Mouse (Mus musculus): ENCODE measurements around the gene Colca2. TPM values are rescaled to one million over a fixed set of nuclear protein-coding genes. Genes with fewer than 3 reads are reported as not detected.

Colca2 gene
- polyA plus RNA-seq, 1 experiment from 2014 or later: 8.7 TPM

DNA sequence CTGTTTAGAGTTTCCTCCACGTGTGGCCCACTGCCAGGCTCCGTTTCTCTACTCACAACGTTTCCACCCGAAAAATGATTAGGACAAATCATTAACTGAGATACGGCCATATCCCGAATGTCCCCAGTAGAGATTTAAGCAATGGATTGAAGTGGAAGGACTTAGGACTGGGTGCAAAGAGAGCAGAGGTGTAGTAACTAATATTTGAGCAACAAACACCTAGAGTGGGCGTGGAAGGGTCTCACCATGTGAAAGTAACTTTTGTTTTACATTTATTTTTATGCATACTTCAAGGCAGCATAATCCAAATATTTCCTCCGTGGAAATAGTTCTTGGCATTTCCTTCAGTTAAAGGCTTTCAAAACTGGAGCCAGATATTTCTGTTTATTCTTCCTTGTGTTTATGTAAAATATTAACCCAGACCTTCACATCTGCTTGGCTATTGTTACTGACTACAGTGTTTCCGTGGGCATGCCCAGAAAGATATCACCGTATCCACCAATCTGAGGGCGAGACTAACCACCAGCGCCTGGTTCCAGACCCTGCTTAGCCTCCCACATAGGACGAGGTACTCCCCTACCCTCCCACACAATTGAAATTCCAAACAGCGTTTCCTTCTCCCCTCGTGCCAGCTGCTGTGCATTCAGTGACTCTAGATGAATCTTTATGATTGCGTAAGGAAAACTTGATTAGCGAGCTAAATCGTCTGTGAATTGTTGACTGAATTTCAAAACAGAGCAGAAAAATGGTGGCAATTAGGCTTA, 34.4 kb upstream of the Colca2 start:
- Histone ChIP-seq H3K4me1 (ENCODE audit: control insufficient read depth, insufficient read depth, low read length) (peaks cover 3% of the 10 kb centered on the region), H3K27me3 (ENCODE audit: control insufficient read depth, insufficient read depth, low read length) (no peaks in the 10 kb centered on the region), H3K36me3 (ENCODE audit: control insufficient read depth, insufficient read depth, low read length) (no peaks in the 10 kb centered on the region), H3K4me2 (ENCODE audit: low read depth, low read length) (peak overlapping the region; percentile 53), H3K27ac (ENCODE audit: low read length) (peak overlapping the region; percentile 58), H3K9me3 (replicated peaks; ENCODE audit: control insufficient read depth, low read length) (no peaks in the 10 kb centered on the region), H3K9ac (ENCODE audit: low read length) (no peak overlapping the region), H3K4me3 (replicated peaks; ENCODE audit: low read length) (peak overlapping the region; percentile 20)
- 27% methylated on average over 18 of the region's 18 CpGs for WGBS
- peak; percentile 75 for ATAC-seq (ENCODE audit: insufficient read depth, low FRiP score)

DNA sequence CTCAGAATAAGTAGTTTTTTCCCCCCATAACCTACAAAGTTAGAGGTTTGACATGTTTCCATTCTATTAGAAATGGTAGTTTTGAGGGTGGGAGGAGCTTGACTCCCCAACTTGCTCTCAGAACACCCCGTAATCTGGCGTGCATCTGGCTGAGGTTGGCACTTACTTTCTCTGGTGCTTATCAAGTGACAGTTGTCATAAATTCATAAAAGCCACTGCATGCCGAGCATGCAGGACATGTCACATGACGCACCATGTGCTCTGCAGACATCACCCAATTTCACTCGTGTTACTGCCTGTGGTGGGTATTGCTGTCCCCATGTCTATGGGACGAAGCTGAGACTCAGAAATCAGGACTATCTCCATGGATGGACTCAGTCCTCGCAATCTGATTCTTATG, 32.1 kb upstream of the Colca2 start:
- no peak for ATAC-seq (ENCODE audit: insufficient read depth, low FRiP score)
- Histone ChIP-seq H3K9ac (ENCODE audit: low read length) (no peak overlapping the region), H3K4me3 (replicated peaks; ENCODE audit: low read length) (no peak overlapping the region), H3K4me1 (ENCODE audit: control insufficient read depth, insufficient read depth, low read length) (peaks cover 3% of the 10 kb centered on the region), H3K27ac (ENCODE audit: low read length) (no peak overlapping the region), H3K27me3 (ENCODE audit: control insufficient read depth, insufficient read depth, low read length) (no peaks in the 10 kb centered on the region), H3K36me3 (ENCODE audit: control insufficient read depth, insufficient read depth, low read length) (no peaks in the 10 kb centered on the region), H3K4me2 (ENCODE audit: low read depth, low read length) (no peak overlapping the region), H3K9me3 (replicated peaks; ENCODE audit: control insufficient read depth, low read length) (no peaks in the 10 kb centered on the region)
- 79% methylated on average over 7 of the region's 7 CpGs for WGBS

GRCm38 (mm10) chr9:51306351-51306750, 28.0 kb upstream of the Colca2 start:
- H3K9ac ChIP-seq (ENCODE audit: low read length): no peak overlapping the region
- H3K36me3 ChIP-seq (ENCODE audit: control insufficient read depth, insufficient read depth, low read length): no peaks in the 10 kb centered on the region
- no peaks in the 10 kb centered on the region for H3K27me3 ChIP-seq (ENCODE audit: control insufficient read depth, insufficient read depth, low read length)
- WGBS: 82% methylated on average over 3 of the region's 3 CpGs
- H3K4me3 ChIP-seq (replicated peaks; ENCODE audit: low read length): no peak overlapping the region
- H3K27ac ChIP-seq (ENCODE audit: low read length): no peak overlapping the region
- no peaks in the 10 kb centered on the region for H3K4me1 ChIP-seq (ENCODE audit: control insufficient read depth, insufficient read depth, low read length)
- no peak for ATAC-seq (ENCODE audit: insufficient read depth, low FRiP score)
- no peaks in the 10 kb centered on the region for H3K9me3 ChIP-seq (replicated peaks; ENCODE audit: control insufficient read depth, low read length)
- no peak overlapping the region for H3K4me2 ChIP-seq (ENCODE audit: low read depth, low read length)

GRCm38 (mm10) chr9:51305146-51305545, 26.8 kb upstream of the Colca2 start:
- H3K9me3 ChIP-seq (replicated peaks; ENCODE audit: control insufficient read depth, low read length): no peaks in the 10 kb centered on the region
- no peak overlapping the region for H3K27ac ChIP-seq (ENCODE audit: low read length)
- H3K4me1 ChIP-seq (ENCODE audit: control insufficient read depth, insufficient read depth, low read length): no peaks in the 10 kb centered on the region
- H3K4me2 ChIP-seq (ENCODE audit: low read depth, low read length): no peak overlapping the region
- no peaks in the 10 kb centered on the region for H3K27me3 ChIP-seq (ENCODE audit: control insufficient read depth, insufficient read depth, low read length)
- no peaks in the 10 kb centered on the region for H3K36me3 ChIP-seq (ENCODE audit: control insufficient read depth, insufficient read depth, low read length)
- WGBS: 74% methylated on average over 3 of the region's 3 CpGs
- no peak for ATAC-seq (ENCODE audit: insufficient read depth, low FRiP score)
- no peak overlapping the region for H3K4me3 ChIP-seq (replicated peaks; ENCODE audit: low read length)
- no peak overlapping the region for H3K9ac ChIP-seq (ENCODE audit: low read length)

- no peak overlapping the region for H3K27ac ChIP-seq (ENCODE audit: low read length)
- WGBS: 76% methylated on average over 5 of the region's 5 CpGs
- no peak for ATAC-seq (ENCODE audit: insufficient read depth, low FRiP score)
Measured at GRCm38 (mm10) chr9:51303980-51304379, 25.6 kb upstream of the Colca2 start.

DNA sequence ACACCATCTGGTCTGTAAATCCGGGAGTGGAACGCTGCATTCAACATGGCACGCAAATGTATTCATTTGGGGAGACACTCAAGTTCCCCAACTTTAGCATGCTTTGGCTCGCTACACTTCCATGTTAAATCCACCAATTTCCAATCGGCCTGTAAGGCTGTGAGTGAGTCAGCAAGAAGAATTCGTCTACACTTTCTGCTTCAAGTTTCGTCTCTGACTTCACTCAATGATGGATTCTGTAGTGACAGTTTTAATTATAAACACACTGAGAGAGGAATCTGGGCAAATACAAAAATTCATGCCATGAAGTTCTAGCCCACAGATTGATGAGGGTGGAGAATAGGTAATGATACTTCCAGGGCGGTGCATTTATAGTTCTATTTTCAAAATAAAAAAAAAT, 15.2 kb upstream of the Colca2 start:
- no peak for ATAC-seq (ENCODE audit: insufficient read depth, low FRiP score)
- no peaks in the 10 kb centered on the region for H3K9me3 ChIP-seq (replicated peaks; ENCODE audit: control insufficient read depth, low read length)
- no peaks in the 10 kb centered on the region for H3K4me1 ChIP-seq (ENCODE audit: control insufficient read depth, insufficient read depth, low read length)
- H3K27me3 ChIP-seq (ENCODE audit: control insufficient read depth, insufficient read depth, low read length): no peaks in the 10 kb centered on the region
- no peak overlapping the region for H3K4me2 ChIP-seq (ENCODE audit: low read depth, low read length)
- 59% methylated on average over 8 of the region's 8 CpGs for WGBS
- H3K36me3 ChIP-seq (ENCODE audit: control insufficient read depth, insufficient read depth, low read length): no peaks in the 10 kb centered on the region
- H3K4me3 ChIP-seq (replicated peaks; ENCODE audit: low read length): no peak overlapping the region
- no peak overlapping the region; the same call in 1 of the 2 replicates for H3K9ac ChIP-seq (ENCODE audit: low read length)
- H3K27ac ChIP-seq (ENCODE audit: low read length): no peak overlapping the region

More at GRCm38 (mm10) chr9:51303980-51304379, 25.6 kb upstream of the Colca2 start:
- Histone ChIP-seq H3K4me2 (ENCODE audit: low read depth, low read length) (no peak overlapping the region), H3K4me1 (ENCODE audit: control insufficient read depth, insufficient read depth, low read length) (no peaks in the 10 kb centered on the region), H3K9me3 (replicated peaks; ENCODE audit: control insufficient read depth, low read length) (no peaks in the 10 kb centered on the region), H3K36me3 (ENCODE audit: control insufficient read depth, insufficient read depth, low read length) (no peaks in the 10 kb centered on the region), H3K4me3 (replicated peaks; ENCODE audit: low read length) (no peak overlapping the region), H3K9ac (ENCODE audit: low read length) (no peak overlapping the region), H3K27me3 (ENCODE audit: control insufficient read depth, insufficient read depth, low read length) (no peaks in the 10 kb centered on the region)

DNA sequence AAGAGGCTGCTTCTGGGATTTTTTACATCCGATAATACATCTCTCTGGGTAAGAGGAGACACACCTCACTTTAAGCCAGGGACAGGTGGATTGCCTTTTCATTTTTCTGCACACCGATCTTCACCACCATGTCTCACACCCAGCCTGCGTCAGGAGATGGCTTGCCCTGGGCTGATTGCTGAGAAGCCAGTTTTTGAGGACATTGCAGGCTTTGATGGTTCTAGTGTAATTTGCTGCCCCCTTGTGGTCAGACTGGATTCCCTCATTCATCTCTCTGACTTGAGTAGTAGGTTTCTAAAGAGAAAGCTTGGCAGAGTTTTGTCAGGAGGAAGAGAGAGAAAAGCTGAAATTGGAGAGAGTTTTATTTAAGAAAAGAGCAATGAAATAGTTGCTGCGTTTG, 14.3 kb upstream of the Colca2 start:
- ATAC-seq (ENCODE audit: insufficient read depth, low FRiP score): peak; percentile 58; the same call in 1 of the 2 replicates
- H3K4me3 ChIP-seq (replicated peaks; ENCODE audit: low read length): no peak overlapping the region
- no peak overlapping the region for H3K4me2 ChIP-seq (ENCODE audit: low read depth, low read length)
- no peak overlapping the region for H3K27ac ChIP-seq (ENCODE audit: low read length)
- no peaks in the 10 kb centered on the region for H3K4me1 ChIP-seq (ENCODE audit: control insufficient read depth, insufficient read depth, low read length)
- no peaks in the 10 kb centered on the region for H3K9me3 ChIP-seq (replicated peaks; ENCODE audit: control insufficient read depth, low read length)
- H3K9ac ChIP-seq (ENCODE audit: low read length): no peak overlapping the region
- H3K27me3 ChIP-seq (ENCODE audit: control insufficient read depth, insufficient read depth, low read length): no peaks in the 10 kb centered on the region
- no peaks in the 10 kb centered on the region for H3K36me3 ChIP-seq (ENCODE audit: control insufficient read depth, insufficient read depth, low read length)
- WGBS: 31% methylated on average over 4 of the region's 4 CpGs

DNA sequence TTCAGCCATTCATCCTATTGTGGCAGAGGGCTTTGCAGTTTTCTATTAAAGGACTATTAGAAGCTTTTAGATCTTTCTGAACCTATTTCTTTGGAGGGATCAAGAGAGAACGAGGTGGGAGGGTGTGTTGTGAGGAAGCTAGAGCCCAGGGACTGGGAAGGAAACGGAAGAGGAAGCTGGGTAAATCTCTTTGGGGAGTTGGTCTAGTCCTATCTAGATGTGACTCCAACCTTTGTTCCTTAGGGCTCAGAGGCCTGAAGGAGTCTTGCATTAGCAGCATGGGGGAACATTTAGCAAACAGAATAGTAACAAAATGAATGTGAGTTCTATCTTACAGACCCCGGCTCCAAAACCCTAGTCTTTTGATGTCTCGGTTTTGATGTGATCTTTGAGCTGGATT, 12.6 kb upstream of the Colca2 start:
- Histone ChIP-seq H3K4me2 (ENCODE audit: low read depth, low read length) (no peak overlapping the region), H3K9me3 (replicated peaks; ENCODE audit: control insufficient read depth, low read length) (no peaks in the 10 kb centered on the region), H3K27ac (ENCODE audit: low read length) (no peak overlapping the region), H3K36me3 (ENCODE audit: control insufficient read depth, insufficient read depth, low read length) (no peaks in the 10 kb centered on the region), H3K9ac (ENCODE audit: low read length) (no peak overlapping the region), H3K27me3 (ENCODE audit: control insufficient read depth, insufficient read depth, low read length) (no peaks in the 10 kb centered on the region), H3K4me3 (replicated peaks; ENCODE audit: low read length) (no peak overlapping the region), H3K4me1 (ENCODE audit: control insufficient read depth, insufficient read depth, low read length) (peaks cover 2% of the 10 kb centered on the region; the same call in 1 of the 2 replicates)
- ATAC-seq (ENCODE audit: insufficient read depth, low FRiP score): no peak
- 64% methylated on average over 4 of the region's 4 CpGs for WGBS

GRCm38 (mm10) chr9:51286079-51286478, 7.7 kb upstream of the Colca2 start:
- Histone ChIP-seq H3K4me3 (replicated peaks; ENCODE audit: low read length) (no peak overlapping the region), H3K9me3 (replicated peaks; ENCODE audit: control insufficient read depth, low read length) (no peaks in the 10 kb centered on the region), H3K4me1 (ENCODE audit: control insufficient read depth, insufficient read depth, low read length) (peaks cover 2% of the 10 kb centered on the region; the same call in 1 of the 2 replicates), H3K4me2 (ENCODE audit: low read depth, low read length) (no peak overlapping the region), H3K27ac (ENCODE audit: low read length) (no peak overlapping the region), H3K36me3 (ENCODE audit: control insufficient read depth, insufficient read depth, low read length) (no peaks in the 10 kb centered on the region), H3K27me3 (ENCODE audit: control insufficient read depth, insufficient read depth, low read length) (no peaks in the 10 kb centered on the region), H3K9ac (ENCODE audit: low read length) (no peak overlapping the region)
- 24% methylated on average over 2 of the region's 2 CpGs for WGBS
- no peak for ATAC-seq (ENCODE audit: insufficient read depth, low FRiP score)
